Mouse (Mus musculus): ENCODE data around the gene Nav1.

Gene Nav1

GRCm38 (mm10) chr1:135467462-135467861 lies 139.6 kb downstream of the Nav1 start:
- no peaks in the 10 kb centered on the region for H3K36me3 ChIP-seq (ENCODE audit: control insufficient read depth, insufficient read depth, low read length, poor library complexity, severe bottlenecking)
- no peak for DNase-seq (ENCODE audit: low read depth, low spot score)

DNA sequence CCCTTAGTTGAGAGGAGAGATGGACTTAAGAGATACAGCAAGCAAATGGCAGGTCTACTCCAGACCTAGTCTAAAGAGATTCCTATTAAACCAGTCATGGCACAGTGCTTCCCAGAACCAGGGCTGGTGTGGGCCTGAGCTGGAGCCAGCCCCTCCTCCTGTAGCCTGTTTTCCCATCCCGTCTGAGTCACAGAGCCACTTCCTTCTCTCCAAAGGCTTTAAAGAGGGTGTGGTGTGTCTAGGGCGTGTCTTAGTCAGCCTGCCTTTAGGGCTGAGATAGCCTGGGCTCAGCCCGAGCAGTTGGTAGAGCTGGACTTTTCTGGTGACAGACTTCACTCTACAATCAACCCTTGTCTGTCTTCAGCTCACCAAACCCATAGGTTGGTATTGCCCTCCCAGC lies 140.2 kb downstream of the Nav1 start:
- DNase-seq (ENCODE audit: low read depth, low spot score) = no peak
- Histone ChIP-seq H3K27me3 (ENCODE audit: control insufficient read depth, insufficient read depth, low read length, poor library complexity, severe bottlenecking) (no peaks in the 10 kb centered on the region), H3K36me3 (ENCODE audit: control insufficient read depth, insufficient read depth, low read length, poor library complexity, severe bottlenecking) (no peaks in the 10 kb centered on the region)

More at GRCm38 (mm10) chr1:135467462-135467861, 139.6 kb downstream of the Nav1 start:
- H3K27me3 ChIP-seq (ENCODE audit: control insufficient read depth, insufficient read depth, low read length, poor library complexity, severe bottlenecking) = no peaks in the 10 kb centered on the region

DNA sequence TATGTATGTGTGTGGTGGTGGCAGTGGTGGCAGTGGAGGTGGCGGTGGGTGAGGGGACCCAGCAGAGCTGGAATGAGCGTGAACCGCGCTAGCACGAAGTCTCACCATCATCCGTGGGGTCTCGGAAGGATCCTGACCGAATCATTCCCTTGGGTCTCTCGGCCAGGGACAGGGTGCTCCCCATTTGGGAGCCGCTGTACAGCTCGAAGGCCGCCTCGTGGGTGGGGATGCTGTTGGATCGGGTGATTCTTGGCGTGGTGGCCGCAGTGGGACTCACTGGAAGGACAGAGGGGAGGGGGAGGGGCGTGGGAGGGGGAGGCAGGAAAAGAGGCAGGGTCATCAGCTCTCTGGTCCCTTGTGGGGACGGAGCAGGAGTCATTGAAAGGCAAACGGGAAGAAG lies 141.4 kb downstream of the Nav1 start:
- Histone ChIP-seq H3K36me3 (ENCODE audit: control insufficient read depth, insufficient read depth, low read length, poor library complexity, severe bottlenecking) (no peaks in the 10 kb centered on the region), H3K27me3 (ENCODE audit: control insufficient read depth, insufficient read depth, low read length, poor library complexity, severe bottlenecking) (no peaks in the 10 kb centered on the region)
- DNase-seq (ENCODE audit: low read depth, low spot score) = no peak

DNA sequence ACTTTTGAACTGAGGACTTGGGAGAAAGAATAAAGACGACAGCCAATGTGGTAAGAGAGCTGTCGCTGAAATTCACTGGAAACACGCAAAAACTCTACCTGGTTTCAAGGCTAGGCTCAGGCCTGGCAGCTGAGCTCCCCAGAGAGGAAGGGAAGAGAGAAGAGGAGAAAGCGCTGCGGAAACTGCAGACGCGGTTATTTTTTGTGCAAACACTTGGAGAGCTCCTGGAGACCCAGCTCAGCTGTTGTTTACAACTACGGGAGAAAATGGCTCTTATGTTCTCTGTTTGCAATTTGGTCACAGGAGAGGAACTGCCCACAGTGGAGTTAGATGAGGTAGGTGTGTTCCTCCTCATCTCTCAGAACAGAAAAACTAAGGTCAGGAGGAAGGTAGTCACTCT lies 144.4 kb downstream of the Nav1 start:
- no peaks in the 10 kb centered on the region for H3K27me3 ChIP-seq (ENCODE audit: control insufficient read depth, insufficient read depth, low read length, poor library complexity, severe bottlenecking)
- H3K36me3 ChIP-seq (ENCODE audit: control insufficient read depth, insufficient read depth, low read length, poor library complexity, severe bottlenecking) = no peaks in the 10 kb centered on the region
- DNase-seq (ENCODE audit: low read depth, low spot score) = no peak

DNA sequence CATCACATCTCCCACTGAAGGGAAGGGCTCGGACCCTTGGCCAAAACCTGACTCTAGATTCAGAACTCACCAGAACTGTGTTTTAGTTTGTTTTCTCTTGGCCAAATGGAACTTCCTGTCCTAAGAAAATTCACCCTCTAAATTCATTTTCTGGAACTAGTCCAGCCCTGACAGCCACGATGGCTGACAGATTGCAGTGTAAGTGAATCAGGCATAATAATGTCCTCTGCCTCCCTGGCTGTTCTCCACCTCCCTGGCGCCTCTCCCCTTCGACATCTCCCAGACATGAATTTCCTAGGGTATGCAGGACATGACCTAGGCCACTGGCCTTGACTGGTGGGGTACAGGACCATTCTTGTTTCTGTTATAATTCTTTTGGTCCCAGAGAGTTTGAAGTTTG lies 144.8 kb downstream of the Nav1 start:
- Histone ChIP-seq H3K27me3 (ENCODE audit: control insufficient read depth, insufficient read depth, low read length, poor library complexity, severe bottlenecking) (no peaks in the 10 kb centered on the region), H3K36me3 (ENCODE audit: control insufficient read depth, insufficient read depth, low read length, poor library complexity, severe bottlenecking) (no peaks in the 10 kb centered on the region)
- no peak for DNase-seq (ENCODE audit: low read depth, low spot score)

- no peaks in the 10 kb centered on the region for H3K36me3 ChIP-seq (ENCODE audit: control insufficient read depth, insufficient read depth, low read length, poor library complexity, severe bottlenecking)
- DNase-seq (ENCODE audit: low read depth, low spot score) = peak; percentile 38
- no peaks in the 10 kb centered on the region for H3K27me3 ChIP-seq (ENCODE audit: control insufficient read depth, insufficient read depth, low read length, poor library complexity, severe bottlenecking)
Measured at GRCm38 (mm10) chr1:135461097-135461730, 145.9 kb downstream of the Nav1 start.

GRCm38 (mm10) chr1:135460521-135460920 lies 146.6 kb downstream of the Nav1 start:
- Histone ChIP-seq H3K36me3 (ENCODE audit: control insufficient read depth, insufficient read depth, low read length, poor library complexity, severe bottlenecking) (no peaks in the 10 kb centered on the region), H3K27me3 (ENCODE audit: control insufficient read depth, insufficient read depth, low read length, poor library complexity, severe bottlenecking) (no peaks in the 10 kb centered on the region)
- no peak for DNase-seq (ENCODE audit: low read depth, low spot score)

- no peaks in the 10 kb centered on the region for H3K36me3 ChIP-seq (ENCODE audit: control insufficient read depth, insufficient read depth, low read length, poor library complexity, severe bottlenecking)
- DNase-seq (ENCODE audit: low read depth, low spot score) = no peak
- no peaks in the 10 kb centered on the region for H3K27me3 ChIP-seq (ENCODE audit: control insufficient read depth, insufficient read depth, low read length, poor library complexity, severe bottlenecking)
Measured at GRCm38 (mm10) chr1:135457860-135458259, 149.2 kb downstream of the Nav1 start.

- H3K36me3 ChIP-seq (ENCODE audit: control insufficient read depth, insufficient read depth, low read length, poor library complexity, severe bottlenecking) = no peaks in the 10 kb centered on the region
- peak; percentile 54 for DNase-seq (ENCODE audit: low read depth, low spot score)
- H3K27me3 ChIP-seq (ENCODE audit: control insufficient read depth, insufficient read depth, low read length, poor library complexity, severe bottlenecking) = no peaks in the 10 kb centered on the region
Measured at GRCm38 (mm10) chr1:135452259-135452658, 154.8 kb downstream of the Nav1 start.

DNA sequence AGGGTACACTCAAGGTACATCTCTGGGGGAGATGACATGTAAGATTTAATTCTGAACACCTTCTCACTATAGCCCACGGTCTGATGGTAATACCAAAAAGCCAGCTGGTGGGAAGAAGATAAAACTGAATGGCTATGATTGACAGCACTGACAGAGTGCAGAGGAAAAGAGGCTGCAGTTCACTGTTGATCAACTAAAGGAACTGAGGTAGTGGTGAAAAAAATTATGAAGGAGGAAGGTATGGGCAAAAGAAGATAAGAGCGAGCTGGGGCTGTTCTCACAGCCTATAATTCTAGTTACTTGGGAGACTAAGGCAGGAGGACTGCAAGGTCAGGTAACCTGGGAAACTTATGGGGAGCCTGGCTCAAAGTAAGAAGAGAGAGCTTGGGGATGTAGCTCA lies 155.7 kb downstream of the Nav1 start:
- no peak for DNase-seq (ENCODE audit: low read depth, low spot score)
- Histone ChIP-seq H3K36me3 (ENCODE audit: control insufficient read depth, insufficient read depth, low read length, poor library complexity, severe bottlenecking) (no peaks in the 10 kb centered on the region), H3K27me3 (ENCODE audit: control insufficient read depth, insufficient read depth, low read length, poor library complexity, severe bottlenecking) (no peaks in the 10 kb centered on the region)

DNA sequence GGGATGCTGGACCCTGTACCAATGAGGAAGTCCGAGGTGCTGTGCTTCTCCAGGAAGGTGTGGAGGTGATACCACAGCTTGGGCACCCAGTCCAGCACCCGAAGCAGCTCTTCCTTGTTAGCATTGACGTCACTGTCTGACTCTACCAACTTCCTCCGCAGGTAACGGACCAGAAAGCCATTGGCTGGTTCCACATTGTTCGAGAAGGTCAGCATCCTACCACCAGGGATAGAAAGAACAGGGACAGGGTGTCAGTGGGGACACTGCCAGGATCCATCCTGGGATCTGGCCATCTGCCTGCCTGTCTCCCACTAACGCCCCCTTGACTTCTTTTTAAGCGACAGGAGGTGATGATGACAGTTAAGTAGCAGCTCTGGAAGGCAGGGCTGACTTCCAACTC lies 157.2 kb downstream of the Nav1 start:
- H3K27me3 ChIP-seq (ENCODE audit: control insufficient read depth, insufficient read depth, low read length, poor library complexity, severe bottlenecking) = no peaks in the 10 kb centered on the region
- DNase-seq (ENCODE audit: low read depth, low spot score) = no peak

DNA sequence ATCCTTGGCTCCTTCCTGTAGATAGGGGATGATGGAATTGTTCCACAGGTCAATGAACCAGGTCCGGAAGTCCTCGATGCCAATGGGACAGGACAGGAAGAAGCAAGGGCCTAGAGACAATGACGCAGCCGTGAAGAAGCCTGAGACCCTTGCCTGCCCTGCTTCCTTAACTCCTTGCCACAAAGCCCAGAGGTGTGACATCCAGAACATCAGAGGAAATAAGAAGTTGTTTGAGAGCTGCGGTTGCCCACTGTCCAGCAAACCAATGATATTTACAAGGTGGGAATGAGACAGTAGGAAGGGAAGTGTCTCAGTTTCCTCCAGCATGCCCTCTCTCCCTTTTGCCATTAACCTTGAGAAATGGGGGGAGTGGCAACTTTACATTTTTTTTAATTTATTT lies 158.2 kb downstream of the Nav1 start:
- Histone ChIP-seq H3K36me3 (ENCODE audit: control insufficient read depth, insufficient read depth, low read length, poor library complexity, severe bottlenecking) (no peaks in the 10 kb centered on the region), H3K27me3 (ENCODE audit: control insufficient read depth, insufficient read depth, low read length, poor library complexity, severe bottlenecking) (no peaks in the 10 kb centered on the region)
- no peak for DNase-seq (ENCODE audit: low read depth, low spot score)

More for the DNA sequence above, 157.2 kb downstream of the Nav1 start:
- H3K36me3 ChIP-seq (ENCODE audit: control insufficient read depth, insufficient read depth, low read length, poor library complexity, severe bottlenecking) = no peaks in the 10 kb centered on the region

DNA sequence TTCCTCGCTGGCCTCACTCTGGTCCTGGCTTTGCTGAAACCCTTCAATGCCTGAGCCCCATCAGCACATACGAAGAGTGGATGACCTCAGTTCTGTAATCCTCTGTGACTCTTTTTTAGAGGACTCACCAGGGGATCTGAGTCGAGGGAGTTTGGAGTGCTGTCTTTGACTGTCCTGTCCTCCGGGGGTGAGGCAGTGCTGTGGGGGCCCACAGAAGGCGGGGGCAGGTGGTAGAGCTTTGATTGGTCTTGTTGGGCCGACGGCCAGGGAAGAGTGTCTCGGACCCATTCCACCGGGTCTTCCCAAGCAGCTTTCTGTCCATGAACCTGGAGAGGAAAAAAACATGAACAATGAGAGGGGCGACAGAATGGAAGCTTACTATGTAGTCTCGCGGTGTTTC lies 163.6 kb downstream of the Nav1 start:
- H3K36me3 ChIP-seq (ENCODE audit: control insufficient read depth, insufficient read depth, low read length, poor library complexity, severe bottlenecking) = no peaks in the 10 kb centered on the region
- no peak for DNase-seq (ENCODE audit: low read depth, low spot score)

GRCm38 (mm10) chr1:135441861-135442260 lies 165.2 kb downstream of the Nav1 start:
- Histone ChIP-seq H3K36me3 (ENCODE audit: control insufficient read depth, insufficient read depth, low read length, poor library complexity, severe bottlenecking) (no peaks in the 10 kb centered on the region), H3K27me3 (ENCODE audit: control insufficient read depth, insufficient read depth, low read length, poor library complexity, severe bottlenecking) (no peaks in the 10 kb centered on the region)
- no peak for DNase-seq (ENCODE audit: low read depth, low spot score)

More for the DNA sequence above, 163.6 kb downstream of the Nav1 start:
- H3K27me3 ChIP-seq (ENCODE audit: control insufficient read depth, insufficient read depth, low read length, poor library complexity, severe bottlenecking) = no peaks in the 10 kb centered on the region

- Histone ChIP-seq H3K27me3 (ENCODE audit: control insufficient read depth, insufficient read depth, low read length, poor library complexity, severe bottlenecking) (no peaks in the 10 kb centered on the region), H3K36me3 (ENCODE audit: control insufficient read depth, insufficient read depth, low read length, poor library complexity, severe bottlenecking) (no peaks in the 10 kb centered on the region)
- no peak for DNase-seq (ENCODE audit: low read depth, low spot score)
Measured at GRCm38 (mm10) chr1:135440986-135441385, 166.1 kb downstream of the Nav1 start.

DNA sequence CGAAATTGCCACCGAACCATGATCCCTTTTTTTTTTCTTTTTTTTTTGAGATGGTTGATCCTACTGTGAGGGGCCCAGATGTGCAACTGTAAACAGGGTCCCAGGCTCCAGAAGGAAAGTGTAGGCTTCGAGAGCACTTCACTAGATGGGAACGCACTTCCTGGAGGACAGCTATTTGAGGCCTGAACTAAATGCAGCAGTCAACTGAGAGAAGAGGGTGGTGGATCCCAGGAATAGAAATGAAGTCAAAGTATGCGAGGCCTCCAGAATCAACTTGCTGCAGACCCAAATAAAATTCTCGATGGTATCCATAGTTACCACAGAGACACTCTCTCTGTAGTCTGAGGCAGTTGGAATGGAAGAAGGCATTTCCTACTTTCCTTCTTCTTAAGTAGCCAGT lies 168.3 kb downstream of the Nav1 start:
- no peaks in the 10 kb centered on the region for H3K36me3 ChIP-seq (ENCODE audit: control insufficient read depth, insufficient read depth, low read length, poor library complexity, severe bottlenecking)
- DNase-seq (ENCODE audit: low read depth, low spot score) = no peak
- no peaks in the 10 kb centered on the region for H3K27me3 ChIP-seq (ENCODE audit: control insufficient read depth, insufficient read depth, low read length, poor library complexity, severe bottlenecking)
